Mouse (Mus musculus): ENCODE results near the gene Arfgef2. TPM values are rescaled to one million over a fixed set of nuclear protein-coding genes. Genes with fewer than 3 reads are reported as not detected.

The Arfgef2 gene
- polyA plus RNA-seq, 1 experiment from 2014 or later = 4.1 TPM

- no peaks in the 10 kb centered on the region for H3K4me1 ChIP-seq (ENCODE audit: control insufficient read depth, low read depth, low read length)
- no peak overlapping the region for H3K4me2 ChIP-seq (ENCODE audit: low read depth, low read length)
- WGBS (ENCODE audit: insufficient replicate concordance) = 90% methylated on average over 5 of the region's 5 CpGs
- H3K36me3 ChIP-seq (ENCODE audit: control insufficient read depth, insufficient read depth) = peaks cover 44% of the 10 kb centered on the region
- no peak overlapping the region for H3K4me3 ChIP-seq (ENCODE audit: low read depth, low read length)
- no peak for ATAC-seq (ENCODE audit: low read depth)
- no peak overlapping the region for H3K9ac ChIP-seq (ENCODE audit: low read depth, low read length)
- H3K27ac ChIP-seq (ENCODE audit: low read length) = no peak overlapping the region
- H3K27me3 ChIP-seq (ENCODE audit: control insufficient read depth, insufficient read depth, low read depth, low read length) = no peaks in the 10 kb centered on the region
- H3K9me3 ChIP-seq (replicated peaks; ENCODE audit: control insufficient read depth, low read length) = no peaks in the 10 kb centered on the region
Observed at GRCm38 (mm10) chr2:166934416-166934815, 129.0 kb downstream of the Arfgef2 start.

DNA sequence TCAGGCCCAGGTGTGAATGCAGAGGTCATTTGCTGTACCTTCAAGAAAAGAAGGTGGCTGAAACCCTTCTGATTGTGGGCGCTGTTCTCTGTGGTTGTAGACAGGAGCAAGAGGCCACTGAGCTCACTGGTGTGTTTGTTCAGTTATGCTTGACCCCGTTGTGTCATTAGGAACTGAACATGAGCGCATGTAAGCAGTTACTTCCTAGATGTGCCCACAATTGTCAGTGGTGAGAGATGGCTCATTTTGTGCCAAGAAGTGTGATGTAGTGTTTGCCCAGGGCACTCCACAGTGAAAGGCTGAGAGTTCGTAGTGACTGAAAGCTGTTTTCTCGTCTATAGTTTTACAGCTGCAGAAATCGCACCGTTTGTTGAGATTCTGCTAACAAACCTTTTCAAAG lies 130.2 kb downstream of the Arfgef2 start:
- no peaks in the 10 kb centered on the region for H3K4me1 ChIP-seq (ENCODE audit: control insufficient read depth, low read depth, low read length)
- peaks cover 42% of the 10 kb centered on the region for H3K36me3 ChIP-seq (ENCODE audit: control insufficient read depth, insufficient read depth)
- no peak for ATAC-seq (ENCODE audit: low read depth)
- no peak overlapping the region for H3K4me3 ChIP-seq (ENCODE audit: low read depth, low read length)
- H3K4me2 ChIP-seq (ENCODE audit: low read depth, low read length) = no peak overlapping the region
- 83% methylated on average over 7 of the region's 7 CpGs for WGBS (ENCODE audit: insufficient replicate concordance)
- H3K9me3 ChIP-seq (replicated peaks; ENCODE audit: control insufficient read depth, low read length) = no peaks in the 10 kb centered on the region
- H3K27me3 ChIP-seq (ENCODE audit: control insufficient read depth, insufficient read depth, low read depth, low read length) = no peaks in the 10 kb centered on the region
- H3K9ac ChIP-seq (ENCODE audit: low read depth, low read length) = no peak overlapping the region
- H3K27ac ChIP-seq (ENCODE audit: low read length) = no peak overlapping the region

DNA sequence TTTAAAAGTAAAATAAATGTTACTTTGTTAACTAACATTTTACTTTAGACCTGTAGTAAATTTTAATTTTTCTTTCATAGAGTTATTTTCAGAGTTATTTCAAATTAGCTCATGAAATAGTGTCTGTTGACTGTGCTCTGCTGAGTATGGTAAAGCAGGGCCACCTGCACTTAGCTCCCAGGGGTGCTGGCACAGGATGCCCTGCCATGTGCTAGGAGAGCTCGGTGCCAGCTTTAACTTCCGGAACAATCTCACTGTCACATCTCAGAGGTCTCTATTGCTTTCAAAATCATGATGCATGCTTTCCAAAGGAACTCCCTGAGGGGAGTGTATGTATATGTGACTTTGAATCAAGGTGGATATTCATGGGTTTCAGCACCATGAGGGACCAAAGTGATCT lies 130.8 kb downstream of the Arfgef2 start:
- no peak overlapping the region for H3K9ac ChIP-seq (ENCODE audit: low read depth, low read length)
- no peak for ATAC-seq (ENCODE audit: low read depth)
- H3K9me3 ChIP-seq (replicated peaks; ENCODE audit: control insufficient read depth, low read length) = no peaks in the 10 kb centered on the region
- WGBS (ENCODE audit: insufficient replicate concordance) = 94% methylated on average over 2 of the region's 2 CpGs
- no peak overlapping the region for H3K4me3 ChIP-seq (ENCODE audit: low read depth, low read length)
- peaks cover 40% of the 10 kb centered on the region for H3K36me3 ChIP-seq (ENCODE audit: control insufficient read depth, insufficient read depth)
- H3K27me3 ChIP-seq (ENCODE audit: control insufficient read depth, insufficient read depth, low read depth, low read length) = no peaks in the 10 kb centered on the region
- no peak overlapping the region for H3K4me2 ChIP-seq (ENCODE audit: low read depth, low read length)
- no peak overlapping the region for H3K27ac ChIP-seq (ENCODE audit: low read length)
- no peaks in the 10 kb centered on the region for H3K4me1 ChIP-seq (ENCODE audit: control insufficient read depth, low read depth, low read length)

GRCm38 (mm10) chr2:166943146-166943545 lies 137.8 kb downstream of the Arfgef2 start:
- H3K9me3 ChIP-seq (replicated peaks; ENCODE audit: control insufficient read depth, low read length) = no peaks in the 10 kb centered on the region
- peaks cover 47% of the 10 kb centered on the region for H3K36me3 ChIP-seq (ENCODE audit: control insufficient read depth, insufficient read depth)
- H3K27ac ChIP-seq (ENCODE audit: low read length) = no peak overlapping the region
- H3K4me1 ChIP-seq (ENCODE audit: control insufficient read depth, low read depth, low read length) = no peaks in the 10 kb centered on the region
- WGBS (ENCODE audit: insufficient replicate concordance) = 80% methylated on average over 2 of the region's 2 CpGs
- H3K4me2 ChIP-seq (ENCODE audit: low read depth, low read length) = no peak overlapping the region
- no peak for ATAC-seq (ENCODE audit: low read depth)
- no peaks in the 10 kb centered on the region for H3K27me3 ChIP-seq (ENCODE audit: control insufficient read depth, insufficient read depth, low read depth, low read length)
- no peak overlapping the region for H3K9ac ChIP-seq (ENCODE audit: low read depth, low read length)
- no peak overlapping the region for H3K4me3 ChIP-seq (ENCODE audit: low read depth, low read length)

- Histone ChIP-seq H3K4me2 (ENCODE audit: low read depth, low read length) (no peak overlapping the region), H3K4me3 (ENCODE audit: low read depth, low read length) (no peak overlapping the region), H3K27ac (ENCODE audit: low read length) (no peak overlapping the region), H3K9me3 (replicated peaks; ENCODE audit: control insufficient read depth, low read length) (no peaks in the 10 kb centered on the region), H3K4me1 (ENCODE audit: control insufficient read depth, low read depth, low read length) (no peaks in the 10 kb centered on the region), H3K27me3 (ENCODE audit: control insufficient read depth, insufficient read depth, low read depth, low read length) (no peaks in the 10 kb centered on the region), H3K9ac (ENCODE audit: low read depth, low read length) (no peak overlapping the region), H3K36me3 (ENCODE audit: control insufficient read depth, insufficient read depth) (peaks cover 59% of the 10 kb centered on the region)
- 87% methylated on average over 1 of the region's 1 CpGs for WGBS (ENCODE audit: insufficient replicate concordance)
- no peak for ATAC-seq (ENCODE audit: low read depth)
Observed at GRCm38 (mm10) chr2:166944346-166944745, 139.0 kb downstream of the Arfgef2 start.

DNA sequence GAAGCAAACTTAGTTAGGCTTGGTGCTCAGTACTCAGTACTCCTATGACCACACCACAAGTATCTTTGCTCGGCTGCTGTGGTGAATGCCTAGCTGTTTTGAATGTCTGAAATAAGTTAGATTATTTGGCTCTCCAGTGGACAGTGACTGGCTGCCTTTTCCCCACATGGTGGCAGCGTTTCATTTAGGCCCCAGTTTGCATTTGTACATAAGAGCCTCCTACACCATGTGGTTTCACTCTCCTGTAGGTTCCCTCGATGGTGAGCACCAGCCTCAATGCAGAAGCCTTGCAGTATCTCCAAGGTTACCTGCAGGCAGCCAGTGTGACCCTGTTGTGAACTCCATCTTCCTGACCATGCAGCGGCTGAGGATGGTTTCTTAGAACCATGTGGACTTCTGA lies 140.1 kb downstream of the Arfgef2 start:
- H3K9ac ChIP-seq (ENCODE audit: low read depth, low read length) = no peak overlapping the region
- H3K36me3 ChIP-seq (ENCODE audit: control insufficient read depth, insufficient read depth) = peaks cover 64% of the 10 kb centered on the region
- H3K27me3 ChIP-seq (ENCODE audit: control insufficient read depth, insufficient read depth, low read depth, low read length) = no peaks in the 10 kb centered on the region
- H3K9me3 ChIP-seq (replicated peaks; ENCODE audit: control insufficient read depth, low read length) = no peaks in the 10 kb centered on the region
- no peaks in the 10 kb centered on the region for H3K4me1 ChIP-seq (ENCODE audit: control insufficient read depth, low read depth, low read length)
- ATAC-seq (ENCODE audit: low read depth) = no peak
- no peak overlapping the region for H3K4me2 ChIP-seq (ENCODE audit: low read depth, low read length)
- no peak overlapping the region for H3K27ac ChIP-seq (ENCODE audit: low read length)
- WGBS (ENCODE audit: insufficient replicate concordance) = 53% methylated on average over 4 of the region's 4 CpGs
- H3K4me3 ChIP-seq (ENCODE audit: low read depth, low read length) = no peak overlapping the region

Other genes starting within 250 kb of the Arfgef2 start
- gene Prex1, start 91.8 kb upstream of the Arfgef2 start, polyA plus RNA-seq (2015; fragmentation: Nextera tagmentation; extraction: Ambion mirVana) = 13.0 and 16.1 TPM in 2 replicates
- gene Trp53rkb, start 13.1 kb upstream of the Arfgef2 start, polyA plus RNA-seq (2015; fragmentation: Nextera tagmentation; extraction: Ambion mirVana) = 1.8 and 2.5 TPM in 2 replicates
- 41.2 and 42.9 TPM in 2 replicates for gene Cse1l, start 100.5 kb downstream of the Arfgef2 start, polyA plus RNA-seq (2015; fragmentation: Nextera tagmentation; extraction: Ambion mirVana)
- gene Stau1, start 190.7 kb downstream of the Arfgef2 start, polyA plus RNA-seq (2015; fragmentation: Nextera tagmentation; extraction: Ambion mirVana) = 27.7 and 29.6 TPM in 2 replicates
- gene Ddx27, start 209.6 kb downstream of the Arfgef2 start, polyA plus RNA-seq (2015; fragmentation: Nextera tagmentation; extraction: Ambion mirVana) = 32.9 and 36.0 TPM in 2 replicates

Measured in liver, embryonic 16.5 days (tissue).